Mouse (Mus musculus) gastrocnemius, adult 18-20 months (tissue): ENCODE data around the gene Dcdc2c. TPM values are rescaled to one million over a fixed set of nuclear protein-coding genes. Genes with fewer than 3 reads are reported as not detected.

ENCODE experiments used
- DNase-seq: peaks from one replicate; pipeline ENCODE4 v3.0.0; 2021; ENCODE audit warnings: low spot score
- long read RNA-seq, 2 experiments: library from polyadenylated mRNA; stranded (forward); transcript quantifications; one replicate each; pipeline ENCODE4 v2.0.0; 2021
- total RNA-seq, 2 experiments: library from RNA; stranded (reverse); gene quantifications; 2 replicates each; pipeline ENCODE4 v1.2.3; 2021

Gene Dcdc2c
- not detected for total RNA-seq
- long read RNA-seq, experiment 1 = 0 reads
- long read RNA-seq, experiment 2 = 0 reads

GRCm38 (mm10) chr12:28552299-28552698, at the start of gene Dcdc2c:
Dcdc2c (minus strand) TSS chr12:28552399.
- DNase-seq = no peak

DNA sequence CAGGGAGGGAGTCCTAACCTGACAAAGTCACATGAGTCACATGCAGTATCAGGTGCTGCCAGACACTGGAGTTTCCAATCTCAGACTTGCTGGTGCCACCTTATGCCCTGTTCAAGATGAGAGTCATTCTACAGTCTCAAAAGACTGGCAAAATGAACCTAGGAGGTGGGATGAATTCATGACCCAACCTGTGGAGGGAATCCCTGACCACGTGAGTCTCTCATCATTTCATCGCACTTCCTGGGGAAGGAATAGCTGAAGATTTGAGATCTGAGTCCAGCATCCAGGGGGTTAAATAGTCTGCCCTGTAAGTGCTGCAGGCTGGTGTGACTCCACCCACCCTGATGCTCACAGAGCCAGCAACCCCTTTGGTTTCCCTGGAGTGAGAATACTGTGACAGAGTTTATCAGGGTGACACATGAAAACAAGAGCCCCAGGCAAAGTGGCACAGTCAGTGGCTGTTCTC, 46.4 kb upstream of the Dcdc2c start:
- no peak for DNase-seq

DNA sequence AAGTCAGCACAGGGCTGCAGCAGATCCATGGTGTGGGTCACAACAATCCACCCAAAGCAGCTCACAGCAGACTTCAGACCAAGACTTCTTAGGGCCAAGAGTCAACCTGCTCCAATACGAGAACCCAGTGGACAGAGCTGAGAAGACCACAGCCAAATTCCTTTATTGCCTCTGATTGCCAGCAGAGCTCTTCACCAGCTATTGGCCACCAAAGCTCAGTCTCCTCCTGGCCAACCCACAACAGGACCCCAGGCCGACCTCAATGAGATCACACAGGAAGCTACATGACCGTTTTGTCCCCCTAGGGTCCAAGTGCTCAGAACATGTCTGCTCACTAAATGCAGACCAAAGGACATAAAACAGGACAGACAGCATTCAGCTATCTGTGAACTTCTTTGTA, 45.9 kb upstream of the Dcdc2c start:
- DNase-seq = no peak

DNA sequence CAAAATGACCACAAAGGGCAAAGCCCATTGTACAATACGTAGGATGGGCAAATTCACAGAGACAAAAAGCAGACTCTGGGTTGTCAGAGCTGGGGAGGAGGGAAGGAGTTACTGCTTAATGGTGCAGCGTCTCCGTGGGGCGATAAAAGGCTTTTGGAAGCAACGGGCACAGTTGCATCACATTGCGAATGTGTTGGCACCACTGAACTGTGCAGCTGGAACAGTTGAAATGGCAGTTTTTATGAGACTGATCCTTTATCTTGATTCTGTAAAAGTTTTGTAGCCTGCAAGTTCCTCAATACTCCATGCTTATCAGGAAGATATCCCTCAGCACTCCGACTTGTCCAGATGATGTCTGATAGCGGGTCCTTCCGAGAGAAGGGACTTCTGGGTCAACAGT, 45.5 kb upstream of the Dcdc2c start:
- no peak for DNase-seq

DNA sequence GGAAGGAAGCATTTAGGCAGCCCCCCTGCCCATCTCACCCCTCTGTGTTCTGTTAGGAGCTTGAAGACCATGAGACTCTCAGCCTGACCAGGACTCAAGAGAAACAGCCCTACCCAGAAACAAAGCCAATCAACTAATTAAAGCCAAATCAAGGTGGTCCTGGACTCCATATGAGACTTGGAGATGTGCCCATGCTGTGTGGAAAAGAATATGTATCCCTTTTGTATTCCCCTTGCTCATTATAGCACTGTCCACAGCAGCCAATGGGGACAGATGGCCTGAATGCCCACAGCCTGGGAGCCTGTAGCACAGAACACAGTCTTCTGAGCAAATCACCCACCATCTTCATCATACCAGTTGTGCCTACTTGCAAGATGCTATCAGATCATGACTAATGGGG, 44.7 kb upstream of the Dcdc2c start:
- DNase-seq = no peak

DNA sequence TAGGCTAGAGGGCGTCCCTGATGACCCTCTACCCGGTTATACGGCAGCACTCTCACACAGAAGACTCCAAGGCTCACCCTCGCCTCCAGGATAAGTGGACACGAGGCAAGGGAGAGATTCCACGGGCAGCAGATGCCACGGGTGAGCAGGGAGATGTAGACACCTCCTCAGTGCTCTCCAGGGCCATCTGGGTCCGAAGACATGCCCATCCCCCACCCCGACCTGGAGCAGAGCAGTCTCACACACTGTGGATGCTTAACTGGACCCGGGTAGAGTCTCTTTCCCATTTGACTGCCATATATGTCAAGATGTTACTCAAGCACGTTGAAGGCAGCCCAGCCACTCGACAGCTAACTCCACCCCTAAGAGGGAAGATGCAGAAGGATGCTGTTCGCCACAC, 38.2 kb upstream of the Dcdc2c start:
- no peak for DNase-seq

DNA sequence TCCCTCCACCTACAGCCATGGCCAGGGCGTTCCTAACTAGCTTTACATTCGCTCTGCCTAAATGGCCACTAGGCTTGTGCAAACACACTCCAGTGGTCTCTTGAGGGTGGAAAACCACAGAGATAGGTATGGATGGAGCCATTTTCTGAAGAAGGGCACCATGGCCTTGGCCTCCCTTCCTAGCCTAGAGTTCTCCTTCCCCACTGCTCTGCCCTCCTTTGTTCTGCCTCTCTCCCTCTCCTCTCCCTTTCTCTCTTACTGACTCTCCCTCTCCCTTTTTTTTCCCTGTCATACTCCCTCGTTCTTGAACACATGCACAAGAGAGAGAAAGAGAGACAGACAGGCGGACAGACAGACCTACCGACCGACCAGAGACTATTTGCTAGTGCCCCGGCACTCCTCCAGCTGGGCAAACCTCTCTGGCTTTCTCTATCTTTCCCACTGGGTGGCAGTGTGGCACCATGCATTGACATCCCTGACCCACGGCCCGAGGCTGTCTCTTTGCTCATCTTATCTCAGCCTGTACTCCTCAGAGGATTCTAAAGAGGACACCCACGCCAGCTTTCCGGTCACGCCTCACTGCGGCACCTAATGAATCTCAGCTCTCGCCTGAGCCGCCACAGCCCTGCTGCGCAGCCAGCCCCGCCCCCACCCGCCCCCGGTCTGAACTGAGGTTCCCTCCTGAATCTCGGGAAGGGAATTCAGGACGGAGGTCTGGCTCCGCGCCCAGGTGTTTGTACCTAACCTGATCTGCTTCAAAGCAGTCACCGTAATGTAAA, 37.1 kb upstream of the Dcdc2c start:
- peak; percentile 72 for DNase-seq

GRCm38 (mm10) chr12:28587949-28588348, 35.8 kb upstream of the Dcdc2c start:
- DNase-seq = no peak

- no peak for DNase-seq
Measured at GRCm38 (mm10) chr12:28584036-28584435, 31.8 kb upstream of the Dcdc2c start.

GRCm38 (mm10) chr12:28582423-28582822, 30.2 kb upstream of the Dcdc2c start, which contains the start of gene Allc:
Allc (minus strand) TSS chr12:28582523.
- DNase-seq = no peak

- no peak for DNase-seq
Measured at GRCm38 (mm10) chr12:28579132-28579531, 26.9 kb upstream of the Dcdc2c start.

DNA sequence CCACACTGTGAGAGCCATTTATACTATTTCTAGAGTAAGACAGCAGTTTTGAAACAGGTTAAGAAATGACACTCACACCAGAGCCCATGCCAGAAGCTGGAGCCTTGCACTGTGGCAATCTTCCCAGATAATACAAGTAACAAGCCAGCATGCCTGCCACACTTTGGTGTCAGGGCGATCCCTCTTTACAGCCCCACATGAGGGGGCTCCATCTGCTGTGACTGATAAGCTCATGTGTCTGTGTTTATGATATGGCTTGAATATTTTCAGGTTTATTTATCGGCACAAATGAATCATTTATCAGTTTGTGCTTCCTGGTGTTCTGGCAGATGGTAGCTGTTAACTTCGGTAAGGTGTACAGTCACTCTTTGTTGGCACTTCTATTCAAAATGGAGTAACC, 25.9 kb upstream of the Dcdc2c start:
- DNase-seq = no peak

DNA sequence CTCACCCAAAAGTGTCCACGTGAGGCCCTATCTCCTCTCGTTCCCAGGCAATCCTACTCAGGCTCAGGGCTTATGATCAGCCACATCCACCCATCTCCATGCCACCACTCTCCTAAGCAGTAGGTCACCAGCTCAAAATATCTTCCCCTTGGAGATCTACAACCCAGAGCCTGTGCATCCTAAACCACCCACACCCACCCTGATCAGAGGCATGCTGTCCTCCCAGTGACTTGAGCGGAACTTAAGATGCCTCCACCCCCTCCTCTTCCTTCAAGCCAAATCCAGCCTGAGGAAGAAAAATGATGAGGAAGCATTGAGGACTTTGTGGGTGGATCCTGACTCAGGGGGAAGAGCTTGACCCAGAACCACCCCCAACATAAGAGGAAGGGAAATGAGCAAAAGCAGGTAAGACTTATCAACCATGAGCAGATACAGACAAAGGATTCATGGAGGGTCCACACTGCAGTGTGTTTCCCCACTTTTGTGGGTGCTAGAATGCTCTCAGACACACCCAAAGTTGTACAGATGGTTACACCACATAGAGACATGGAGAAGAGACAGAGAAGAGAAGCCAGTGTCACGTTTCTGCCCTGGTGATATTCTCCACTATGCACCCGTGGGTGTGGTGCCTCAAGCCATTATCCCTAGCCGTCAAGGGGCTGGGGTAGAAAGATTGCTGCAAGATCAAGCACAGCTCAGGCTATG, 23.3 kb upstream of the Dcdc2c start:
- DNase-seq = no peak

DNA sequence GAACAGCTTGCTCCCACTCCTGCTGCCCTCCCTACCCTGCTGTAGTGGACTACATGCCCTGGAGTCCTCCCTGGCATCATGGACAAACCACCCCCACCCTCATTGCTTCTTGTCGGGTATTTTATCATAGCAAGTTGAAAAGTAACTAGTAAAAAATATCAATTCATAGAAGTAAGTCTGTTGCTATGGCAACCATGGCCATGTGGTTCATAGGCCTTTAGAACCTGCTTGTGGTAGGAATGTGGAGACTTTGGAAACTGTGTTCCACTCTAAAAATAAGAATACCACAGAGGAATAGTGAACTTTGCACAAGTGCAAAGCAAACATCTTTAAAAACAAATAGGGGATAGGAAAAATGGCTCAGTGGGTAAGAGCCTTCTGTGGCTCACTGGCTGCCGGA, 20.0 kb upstream of the Dcdc2c start:
- DNase-seq = no peak

DNA sequence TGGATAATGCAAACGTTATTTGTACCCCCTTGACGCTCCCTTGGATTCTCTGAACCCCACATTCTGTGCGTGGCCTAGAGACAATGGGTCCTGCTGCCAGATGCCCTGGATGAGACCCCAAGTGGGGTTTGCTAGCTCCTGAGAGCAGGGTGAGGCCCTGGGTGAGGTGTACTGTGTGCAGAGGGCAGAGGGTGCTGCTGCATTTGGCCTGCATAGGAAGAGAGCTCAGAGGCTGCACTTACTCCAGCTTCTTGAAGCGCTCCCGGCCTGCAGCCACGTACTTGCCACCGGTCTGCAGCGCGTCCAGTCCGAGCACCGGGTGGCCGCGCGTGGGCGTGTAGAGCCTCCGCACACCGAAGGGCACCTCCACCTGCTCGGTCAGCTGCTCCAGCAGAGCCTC, 424 bp downstream of the Dcdc2c start:
- DNase-seq = no peak

DNA sequence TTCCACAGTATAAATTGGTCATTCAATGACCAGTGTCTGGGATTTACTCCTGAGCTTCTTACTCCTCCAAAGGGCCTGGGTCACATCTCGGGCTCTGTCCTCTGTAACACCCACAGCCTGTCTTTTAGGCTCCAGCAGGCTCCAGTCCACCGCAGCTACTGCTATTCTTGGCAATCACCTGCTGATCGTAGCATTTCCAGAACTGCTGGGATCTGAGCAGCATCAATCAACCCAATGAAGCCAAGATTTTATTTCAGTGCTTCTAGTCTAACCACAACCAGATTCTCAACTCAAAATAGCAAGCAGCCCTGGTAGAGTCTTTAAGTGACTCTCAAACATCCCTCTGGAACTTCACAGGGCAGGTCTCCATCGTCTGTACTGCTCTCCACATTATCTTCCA, 3.3 kb downstream of the Dcdc2c start:
- DNase-seq = no peak

DNA sequence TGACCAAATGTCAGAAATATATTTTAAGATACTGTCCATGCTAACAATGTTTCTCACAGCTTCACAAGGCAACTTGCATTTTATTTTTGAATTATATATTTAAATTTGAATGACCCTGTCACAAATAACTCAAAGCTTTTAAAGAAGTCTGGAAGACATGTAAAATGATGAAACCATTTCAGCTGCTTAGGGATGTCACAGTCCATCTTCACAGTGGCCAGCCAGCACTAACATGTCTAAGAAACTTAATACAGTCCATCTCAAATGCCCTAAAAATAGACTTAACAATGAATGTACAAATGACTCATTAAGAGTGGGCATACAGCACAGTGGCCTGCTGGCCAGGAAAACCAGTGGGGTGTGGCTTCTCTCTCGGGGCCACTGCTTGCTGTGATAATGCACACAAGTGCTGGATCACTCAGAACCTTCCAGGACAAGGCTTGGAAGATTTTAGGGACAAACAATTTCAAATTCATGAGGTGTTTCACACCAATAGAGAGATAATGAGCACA, 37.9 kb downstream of the Dcdc2c start:
- no peak for DNase-seq

DNA sequence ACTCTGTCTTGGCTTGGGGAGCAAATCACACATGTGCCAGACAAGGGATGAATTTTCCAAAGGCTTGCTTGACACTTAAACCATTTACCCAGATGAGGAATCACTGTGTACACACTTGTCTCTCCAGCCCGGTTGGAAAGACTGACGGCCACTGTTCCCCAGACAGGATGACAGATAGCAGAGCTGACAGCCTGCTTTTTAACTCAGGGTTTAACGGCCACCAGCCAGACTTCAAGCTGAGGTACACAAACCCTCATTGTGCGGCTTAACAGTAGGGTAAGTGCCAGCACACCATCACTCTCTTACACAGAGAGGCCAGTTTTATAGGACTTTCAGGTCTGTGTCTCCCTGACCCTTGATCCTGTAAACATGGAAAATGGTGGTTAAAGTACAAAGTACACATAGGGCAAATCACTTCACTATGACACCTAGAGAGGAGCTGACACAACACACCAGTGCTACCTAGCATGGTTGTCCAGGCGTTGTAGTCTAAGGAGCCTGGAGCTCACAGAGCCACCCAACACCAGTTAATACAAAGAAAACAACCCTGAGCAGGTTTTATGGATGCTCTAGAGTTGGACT, 42.4 kb downstream of the Dcdc2c start:
- no peak for DNase-seq

GRCm38 (mm10) chr12:28494289-28494688, 57.9 kb downstream of the Dcdc2c start:
- DNase-seq = no peak

DNA sequence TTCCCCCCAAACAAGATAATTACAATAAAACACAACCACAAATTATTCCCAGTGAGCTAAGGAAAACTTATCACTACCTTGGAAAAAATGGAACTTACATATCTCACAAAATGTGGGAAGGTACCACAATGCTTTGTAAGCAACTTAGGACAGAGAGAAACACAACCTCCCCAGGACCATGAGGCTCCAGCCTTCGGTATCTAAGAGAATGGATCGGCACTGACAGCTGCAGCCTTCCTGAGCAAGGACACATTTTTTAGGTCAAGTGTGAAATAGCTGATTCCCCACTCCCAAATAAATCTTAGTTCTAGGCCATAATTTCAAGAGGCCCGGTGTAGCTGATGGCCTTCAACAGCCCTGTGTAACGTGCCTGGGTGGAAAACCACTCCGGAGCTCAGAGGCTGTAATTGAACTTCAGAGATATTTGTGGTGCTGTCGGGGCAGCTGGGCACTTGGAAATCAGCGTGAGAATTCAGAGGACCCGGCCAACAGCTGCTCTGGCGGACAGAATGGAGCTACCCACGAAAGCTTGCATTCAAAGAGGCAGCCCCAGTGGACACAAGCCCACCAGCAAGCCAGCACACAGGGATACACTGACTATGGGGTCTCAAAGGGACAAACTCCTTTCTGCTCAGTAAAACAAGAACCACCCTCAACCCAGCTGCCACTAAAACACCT, 69.6 kb downstream of the Dcdc2c start:
- no peak for DNase-seq

GRCm38 (mm10) chr12:28460951-28461431, 91.2 kb downstream of the Dcdc2c start:
- no peak for DNase-seq

DNA sequence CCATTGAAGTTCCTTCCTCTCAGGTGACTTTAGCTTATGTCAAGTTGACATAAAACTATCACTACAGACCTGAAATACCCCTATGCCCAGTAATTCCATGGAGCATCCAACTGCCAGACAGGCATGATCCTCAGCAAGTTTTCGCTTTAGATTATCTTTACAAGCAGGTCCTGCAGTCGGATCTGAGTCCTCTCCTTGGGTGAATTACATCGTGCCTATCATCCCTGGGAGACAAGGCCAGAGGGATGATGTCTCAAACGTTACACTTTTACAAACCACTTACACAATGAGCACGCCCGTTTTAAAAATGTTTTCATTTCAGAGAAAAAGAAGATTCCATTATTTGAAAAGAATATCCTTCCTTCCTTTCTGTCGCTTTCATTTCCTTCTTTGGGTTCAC, 91.7 kb downstream of the Dcdc2c start:
- DNase-seq = no peak
